Mouse (Mus musculus) brain, embryonic 14.5 days (tissue): Measurements from ENCODE around the gene Ptcra.

Experiments used
- CTCF ChIP-seq: fragments of 200-500 bp; IDR thresholded peaks from 2 replicates; pipeline ENCODE4 v1.5.1; 2012; ENCODE audit warnings: inconsistent platforms, mild to moderate bottlenecking, moderate library complexity, borderline replicate concordance; ENCODE audit not compliant: insufficient read depth, insufficient read length; ENCODE audit errors: extremely low read depth
- POLR2A ChIP-seq: fragments of 200-500 bp; IDR thresholded peaks from 2 replicates; pipeline ENCODE4 v1.6.1; 2012; ENCODE audit warnings: mild to moderate bottlenecking, inconsistent platforms, borderline replicate concordance; ENCODE audit not compliant: poor library complexity, insufficient read depth, insufficient read length, severe bottlenecking; ENCODE audit errors: extremely low read depth

GRCm38 (mm10) chr17:46725731-46726645, 37.5 kb downstream of the Ptcra start:
- TF ChIP-seq CTCF (no peak), POLR2A (no peak)
